Mouse (Mus musculus): Measurements from ENCODE around the gene Hs3st3b1. TPM values are rescaled to one million over a fixed set of nuclear protein-coding genes. Genes with fewer than 3 reads are reported as not detected.

Gene Hs3st3b1
- total and polyA plus RNA-seq, 2 experiments from 2014 or later = 0.86 to 2.9 TPM

- ATAC-seq (ENCODE audit: insufficient read depth, low read depth) (no peak), DNase-seq (ENCODE audit: low spot score) (no peak)
- Histone ChIP-seq H3K4me3 (ENCODE audit: low read depth, low read length) (no peak overlapping the region), H3K27ac (ENCODE audit: low read depth) (no peak overlapping the region), H3K9me3 (replicated peaks; ENCODE audit: control insufficient read depth, low read length) (no peaks in the 10 kb centered on the region), H3K4me1 (ENCODE audit: control insufficient read depth, insufficient read depth) (no peaks in the 10 kb centered on the region), H3K36me3 (replicated peaks; ENCODE audit: control insufficient read depth, insufficient read depth, low read length) (no peaks in the 10 kb centered on the region), H3K27me3 (ENCODE audit: control insufficient read depth, insufficient read depth, low read length) (no peaks in the 10 kb centered on the region), H3K9ac (replicated peaks; ENCODE audit: low read depth, low read length) (no peak overlapping the region), H3K4me2 (ENCODE audit: low read depth, low read length) (no peak overlapping the region)
- TF ChIP-seq EP300 (IDR thresholded peaks at IDR 0.05; ENCODE audit: low read depth) (no peak), CTCF (IDR thresholded peaks at IDR 0.05; ENCODE audit: low read depth) (no peak)
- 72% methylated on average over 2 of the region's 2 CpGs for WGBS
These were observed 41.8 kb downstream of the Hs3st3b1 start for GRCm38 (mm10) chr11:63880296-63880695.

- H3K4me1 ChIP-seq (ENCODE audit: control insufficient read depth, insufficient read depth) = no peaks in the 10 kb centered on the region
- no peaks in the 10 kb centered on the region for H3K9me3 ChIP-seq (replicated peaks; ENCODE audit: control insufficient read depth, low read length)
- 36% methylated on average over 10 of the region's 10 CpGs for WGBS
- no peak for DNase-seq (ENCODE audit: low spot score)
- no peak for TF ChIP-seq CTCF (IDR thresholded peaks at IDR 0.05; ENCODE audit: low read depth)
- no peak for TF ChIP-seq EP300 (IDR thresholded peaks at IDR 0.05; ENCODE audit: low read depth)
- H3K36me3 ChIP-seq (replicated peaks; ENCODE audit: control insufficient read depth, insufficient read depth, low read length) = no peaks in the 10 kb centered on the region
- ATAC-seq (ENCODE audit: insufficient read depth, low read depth) = no peak
- no peaks in the 10 kb centered on the region for H3K27me3 ChIP-seq (ENCODE audit: control insufficient read depth, insufficient read depth, low read length)
- H3K4me2 ChIP-seq (ENCODE audit: low read depth, low read length) = no peak overlapping the region
- H3K9ac ChIP-seq (replicated peaks; ENCODE audit: low read depth, low read length) = no peak overlapping the region
- H3K27ac ChIP-seq (ENCODE audit: low read depth) = no peak overlapping the region
- no peak overlapping the region for H3K4me3 ChIP-seq (ENCODE audit: low read depth, low read length)
These were observed 42.8 kb downstream of the Hs3st3b1 start for GRCm38 (mm10) chr11:63879261-63879660.

- WGBS = 94% methylated on average over 4 of the region's 4 CpGs
- no peak for DNase-seq (ENCODE audit: low spot score)
These were observed 43.5 kb downstream of the Hs3st3b1 start for GRCm38 (mm10) chr11:63878616-63879015.

GRCm38 (mm10) chr11:63862746-63863145 lies 59.3 kb downstream of the Hs3st3b1 start:
- ATAC-seq (ENCODE audit: insufficient read depth, low read depth) = no peak

More at GRCm38 (mm10) chr11:63878616-63879015, 43.5 kb downstream of the Hs3st3b1 start:
- Histone ChIP-seq H3K4me1 (ENCODE audit: control insufficient read depth, insufficient read depth) (no peaks in the 10 kb centered on the region), H3K27me3 (ENCODE audit: control insufficient read depth, insufficient read depth, low read length) (no peaks in the 10 kb centered on the region), H3K36me3 (replicated peaks; ENCODE audit: control insufficient read depth, insufficient read depth, low read length) (no peaks in the 10 kb centered on the region), H3K27ac (ENCODE audit: low read depth) (no peak overlapping the region), H3K4me3 (ENCODE audit: low read depth, low read length) (no peak overlapping the region), H3K9me3 (replicated peaks; ENCODE audit: control insufficient read depth, low read length) (no peaks in the 10 kb centered on the region), H3K4me2 (ENCODE audit: low read depth, low read length) (no peak overlapping the region), H3K9ac (replicated peaks; ENCODE audit: low read depth, low read length) (no peak overlapping the region)
- no peak for TF ChIP-seq CTCF (IDR thresholded peaks at IDR 0.05; ENCODE audit: low read depth)
- TF ChIP-seq EP300 (IDR thresholded peaks at IDR 0.05; ENCODE audit: low read depth) = no peak
- no peak for ATAC-seq (ENCODE audit: insufficient read depth, low read depth)

GRCm38 (mm10) chr11:63861982-63862381 lies 60.1 kb downstream of the Hs3st3b1 start:
- Histone ChIP-seq H3K9me3 (replicated peaks; ENCODE audit: control insufficient read depth, low read length) (no peaks in the 10 kb centered on the region), H3K36me3 (replicated peaks; ENCODE audit: control insufficient read depth, insufficient read depth, low read length) (no peaks in the 10 kb centered on the region), H3K27ac (ENCODE audit: low read depth) (no peak overlapping the region), H3K27me3 (ENCODE audit: control insufficient read depth, insufficient read depth, low read length) (no peaks in the 10 kb centered on the region), H3K4me1 (ENCODE audit: control insufficient read depth, insufficient read depth) (no peaks in the 10 kb centered on the region), H3K4me2 (ENCODE audit: low read depth, low read length) (no peak overlapping the region), H3K4me3 (ENCODE audit: low read depth, low read length) (no peak overlapping the region), H3K9ac (replicated peaks; ENCODE audit: low read depth, low read length) (no peak overlapping the region)
- TF ChIP-seq CTCF (IDR thresholded peaks at IDR 0.05; ENCODE audit: low read depth) (no peak), EP300 (IDR thresholded peaks at IDR 0.05; ENCODE audit: low read depth) (no peak)
- ATAC-seq (ENCODE audit: insufficient read depth, low read depth) (no peak), DNase-seq (ENCODE audit: low spot score) (no peak)
- WGBS = 24% methylated on average over 1 of the region's 1 CpGs

More at GRCm38 (mm10) chr11:63862746-63863145, 59.3 kb downstream of the Hs3st3b1 start:
- no peak overlapping the region for H3K9ac ChIP-seq (replicated peaks; ENCODE audit: low read depth, low read length)
- H3K27me3 ChIP-seq (ENCODE audit: control insufficient read depth, insufficient read depth, low read length) = no peaks in the 10 kb centered on the region
- no peak for TF ChIP-seq EP300 (IDR thresholded peaks at IDR 0.05; ENCODE audit: low read depth)
- no peak for TF ChIP-seq CTCF (IDR thresholded peaks at IDR 0.05; ENCODE audit: low read depth)
- no peak overlapping the region for H3K27ac ChIP-seq (ENCODE audit: low read depth)
- H3K36me3 ChIP-seq (replicated peaks; ENCODE audit: control insufficient read depth, insufficient read depth, low read length) = no peaks in the 10 kb centered on the region
- 64% methylated on average over 1 of the region's 1 CpGs for WGBS
- H3K4me2 ChIP-seq (ENCODE audit: low read depth, low read length) = no peak overlapping the region
- H3K4me3 ChIP-seq (ENCODE audit: low read depth, low read length) = no peak overlapping the region
- no peaks in the 10 kb centered on the region for H3K9me3 ChIP-seq (replicated peaks; ENCODE audit: control insufficient read depth, low read length)
- no peaks in the 10 kb centered on the region for H3K4me1 ChIP-seq (ENCODE audit: control insufficient read depth, insufficient read depth)
- DNase-seq (ENCODE audit: low spot score) = no peak

- ATAC-seq (ENCODE audit: insufficient read depth, low read depth) = no peak
- DNase-seq (ENCODE audit: low spot score) = no peak
- H3K9ac ChIP-seq (replicated peaks; ENCODE audit: low read depth, low read length) = no peak overlapping the region
- H3K4me2 ChIP-seq (ENCODE audit: low read depth, low read length) = no peak overlapping the region
- no peaks in the 10 kb centered on the region for H3K36me3 ChIP-seq (replicated peaks; ENCODE audit: control insufficient read depth, insufficient read depth, low read length)
- no peaks in the 10 kb centered on the region for H3K27me3 ChIP-seq (ENCODE audit: control insufficient read depth, insufficient read depth, low read length)
- no peak overlapping the region for H3K4me3 ChIP-seq (ENCODE audit: low read depth, low read length)
- H3K9me3 ChIP-seq (replicated peaks; ENCODE audit: control insufficient read depth, low read length) = no peaks in the 10 kb centered on the region
- WGBS = 80% methylated on average over 6 of the region's 6 CpGs
- TF ChIP-seq CTCF (IDR thresholded peaks at IDR 0.05; ENCODE audit: low read depth) (no peak), EP300 (IDR thresholded peaks at IDR 0.05; ENCODE audit: low read depth) (no peak)
- H3K4me1 ChIP-seq (ENCODE audit: control insufficient read depth, insufficient read depth) = no peaks in the 10 kb centered on the region
- H3K27ac ChIP-seq (ENCODE audit: low read depth) = no peak overlapping the region
These were observed 70.9 kb downstream of the Hs3st3b1 start for GRCm38 (mm10) chr11:63851041-63851730.

Data from heart, postnatal 0 days (tissue).